Mouse (Mus musculus) midbrain, embryonic 13.5 days (tissue): ENCODE measurements around the gene Arhgap25. TPM values are rescaled to one million over a fixed set of nuclear protein-coding genes. Genes with fewer than 3 reads are reported as not detected.

Experiments
- ATAC-seq: fragments of 200-750 bp; cut with Nextera tagmentation; 2 replicates; pipeline ENCODE4 v1.8.0; 2017; ENCODE audit warnings: mild to moderate bottlenecking, moderate TSS enrichment, moderate library complexity
- H3K27ac ChIP-seq: fragments of 300-500 bp; sonication (generic); 2 replicates; pipeline ENCODE4 v1.5.1; 2015; ENCODE audit warnings: inconsistent platforms, mild to moderate bottlenecking, moderate library complexity
- H3K27me3 ChIP-seq: fragments of 300-500 bp; sonication (generic); 2 replicates; pipeline ENCODE4 v1.6.1; 2015; ENCODE audit warnings: mild to moderate bottlenecking, inconsistent platforms
- H3K36me3 ChIP-seq: fragments of 300-500 bp; sonication (generic); 2 replicates; pipeline ENCODE4 v1.6.1; 2015; ENCODE audit warnings: mild to moderate bottlenecking, inconsistent platforms
- H3K4me1 ChIP-seq: fragments of 300-500 bp; sonication (generic); replicated peaks from 2 replicates; pipeline ENCODE4 v1.6.1; 2015; ENCODE audit warnings: inconsistent platforms
- H3K4me2 ChIP-seq: fragments of 300-500 bp; sonication (generic); replicated peaks from 2 replicates; pipeline ENCODE4 v1.6.1; 2015; ENCODE audit warnings: moderate library complexity, mild to moderate bottlenecking, inconsistent platforms
- H3K4me3 ChIP-seq: fragments of 300-500 bp; sonication (generic); replicated peaks from 2 replicates; pipeline ENCODE4 v1.5.1; 2015; ENCODE audit warnings: mild to moderate bottlenecking, inconsistent platforms
- H3K9ac ChIP-seq: fragments of 300-500 bp; sonication (generic); replicated peaks from 2 replicates; pipeline ENCODE4 v1.6.1; 2015; ENCODE audit warnings: mild to moderate bottlenecking, inconsistent platforms
- H3K9me3 ChIP-seq: fragments of 300-500 bp; sonication (generic); 2 replicates; pipeline ENCODE4 v1.6.1; 2016; ENCODE audit warnings: mild to moderate bottlenecking, inconsistent platforms
- WGBS: fragments of 180-500 bp; shearing (Covaris S2); methylation state at CpG from one replicate; pipeline ENCODE4 v1.1.7; 2015; 5-methylcytosine and 5-hydroxymethylcytosine counted together
- polyA plus RNA-seq: library from polyadenylated mRNA; unstranded; fragments of >200 nt; fragmentation: Nextera tagmentation; extraction: Ambion mirVana; gene quantifications from 2 replicates; pipeline ENCODE4 v1.2.1, GENCODE M21; 2015

The Arhgap25 gene
- polyA plus RNA-seq, 1 experiment from 2014 or later = 1.5 TPM

- Histone ChIP-seq H3K9ac (no peak overlapping the region), H3K4me1 (peaks cover 5% of the 10 kb centered on the region; the same call in 1 of the 2 replicates), H3K27me3 (no peaks in the 10 kb centered on the region), H3K9me3 (no peaks in the 10 kb centered on the region), H3K4me2 (no peak overlapping the region), H3K27ac (no peak overlapping the region), H3K4me3 (no peak overlapping the region), H3K36me3 (no peaks in the 10 kb centered on the region)
- 78% methylated on average over 5 of the region's 5 CpGs for WGBS
- ATAC-seq = no peak
Observed at GRCm38 (mm10) chr6:87426954-87427353, 106.1 kb downstream of the Arhgap25 start.

- no peak for ATAC-seq
- no peak overlapping the region for H3K4me3 ChIP-seq
- H3K4me1 ChIP-seq = peaks cover 5% of the 10 kb centered on the region; the same call in 1 of the 2 replicates
- H3K27me3 ChIP-seq = no peaks in the 10 kb centered on the region
- no peak overlapping the region for H3K4me2 ChIP-seq
- H3K36me3 ChIP-seq = no peaks in the 10 kb centered on the region
- H3K27ac ChIP-seq = no peak overlapping the region
- 62% methylated on average over 19 of the region's 19 CpGs for WGBS
- H3K9ac ChIP-seq = 0 out of 2 replicates have a peak overlapping the region, but pooled peaks have one; percentile 23
- H3K9me3 ChIP-seq = no peaks in the 10 kb centered on the region
Observed at GRCm38 (mm10) chr6:87424037-87424816, 108.8 kb downstream of the Arhgap25 start.

GRCm38 (mm10) chr6:87422304-87422703 is 110.8 kb downstream of the Arhgap25 start:
- Histone ChIP-seq H3K4me3 (no peak overlapping the region), H3K27ac (no peak overlapping the region), H3K4me1 (peaks cover 5% of the 10 kb centered on the region; the same call in 1 of the 2 replicates), H3K4me2 (no peak overlapping the region), H3K36me3 (no peaks in the 10 kb centered on the region), H3K27me3 (no peaks in the 10 kb centered on the region), H3K9ac (no peak overlapping the region), H3K9me3 (no peaks in the 10 kb centered on the region)
- ATAC-seq = no peak
- WGBS = 87% methylated on average over 7 of the region's 7 CpGs

GRCm38 (mm10) chr6:87412011-87412410 is 121.0 kb downstream of the Arhgap25 start:
- Histone ChIP-seq H3K36me3 (no peaks in the 10 kb centered on the region), H3K9ac (no peak overlapping the region), H3K4me2 (no peak overlapping the region), H3K4me3 (no peak overlapping the region), H3K9me3 (no peaks in the 10 kb centered on the region), H3K27ac (no peak overlapping the region), H3K4me1 (no peaks in the 10 kb centered on the region), H3K27me3 (no peaks in the 10 kb centered on the region)
- 34% methylated on average over 3 of the region's 3 CpGs for WGBS
- no peak for ATAC-seq

Other genes with a start within 250 kb of the Arhgap25 start
- gene Antxr1, start 197.4 kb downstream of the Arhgap25 start, polyA plus RNA-seq = 2.9 and 3.0 TPM in 2 replicates
- gene Gkn1, start 182.3 kb downstream of the Arhgap25 start, polyA plus RNA-seq = not detected in 2 replicates
- not detected in 2 replicates for gene Gkn2, start 159.9 kb downstream of the Arhgap25 start, polyA plus RNA-seq
- 0.38 TPM in 1 of 2 replicates, not detected in the other for gene Gkn3, start 144.3 kb downstream of the Arhgap25 start, polyA plus RNA-seq
- not detected in 2 replicates for gene Bmp10, start 104.3 kb downstream of the Arhgap25 start, polyA plus RNA-seq
- 2.1 and 2.5 TPM in 2 replicates for gene Prokr1, start 57.5 kb upstream of the Arhgap25 start, polyA plus RNA-seq
- 8.9 and 10.7 TPM in 2 replicates for gene Aplf, start 138.9 kb upstream of the Arhgap25 start, polyA plus RNA-seq
- gene Efcc1, start 197.6 kb upstream of the Arhgap25 start, polyA plus RNA-seq = 3.2 and 4.2 TPM in 2 replicates
- 0.54 and 1.1 TPM in 2 replicates for gene Gp9, start 244.8 kb upstream of the Arhgap25 start, polyA plus RNA-seq